Mouse (Mus musculus) megakaryocyte, embryonic 14.5 days (primary cell): ENCODE measurements around the gene Cplx2.

Experiments
- FLI1 ChIP-seq: IDR thresholded peaks from 2 replicates; pipeline ENCODE4 v1.6.1; 2012; ENCODE audit warnings: low read length, inconsistent platforms, mixed read lengths
- GATA1 ChIP-seq: IDR thresholded peaks from 3 replicates; pipeline ENCODE4 v1.6.1; 2012; ENCODE audit warnings: mixed read lengths, low read length, inconsistent platforms, borderline replicate concordance

DNA sequence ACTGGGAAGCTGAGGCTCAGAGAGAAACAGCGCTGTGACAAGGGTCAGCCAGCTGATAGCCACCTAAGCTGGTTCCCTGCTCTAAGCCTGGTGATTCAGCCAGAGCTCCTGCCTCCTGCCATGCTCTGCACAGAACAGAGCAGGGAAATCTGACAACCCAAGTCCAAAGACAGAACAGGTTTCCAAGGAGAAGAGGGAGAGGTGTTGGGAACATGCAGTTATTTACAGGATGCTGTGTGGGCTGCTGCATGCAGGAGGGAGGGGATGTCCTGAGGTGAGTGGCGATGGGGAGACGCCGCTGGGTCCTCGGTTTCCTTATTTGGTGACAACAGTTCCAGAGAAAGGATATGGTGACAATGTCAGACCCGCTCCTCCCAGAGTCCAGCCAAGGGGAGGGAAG is 12.0 kb upstream of the Cplx2 start:
- no peak for TF ChIP-seq GATA1
- TF ChIP-seq FLI1, result no peak
